8 mouse cellular contexts compared by ENCODE assay signal in the genomic region with DNA sequence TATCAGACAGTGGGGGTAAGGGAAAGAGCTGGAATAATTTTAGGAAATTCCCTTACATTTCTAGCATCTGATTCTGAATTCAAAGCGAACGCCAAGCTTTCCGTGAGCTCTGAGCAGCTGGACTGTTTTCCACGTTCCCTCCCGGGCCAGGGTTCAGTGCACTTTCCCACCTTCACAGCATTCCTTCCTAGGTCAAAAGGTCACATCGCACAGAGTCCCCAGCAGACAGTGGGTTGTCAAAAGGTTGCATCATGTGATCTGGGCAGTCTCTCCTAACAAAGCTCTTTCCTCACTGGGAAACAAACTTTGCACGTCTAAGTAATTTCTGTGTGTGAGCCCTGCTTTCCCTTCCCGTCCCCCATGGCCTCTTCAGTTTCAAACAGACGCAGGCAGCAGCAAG. TPM values are rescaled to one million over a fixed set of nuclear protein-coding genes. Genes with fewer than 3 reads are reported as not detected.
DNase-seq lines count a peak whose midpoint lies in the region; ATAC-seq and TF ChIP-seq lines count a peak whose summit lies in the region.

No protein-coding gene starts in this region.

- H3K9ac ChIP-seq in kidney, embryonic 14.5 days (ENCODE audit: low read depth, low read length) = no peak overlapping the region

- H3K4me2 ChIP-seq in kidney, embryonic 14.5 days (replicated peaks; ENCODE audit: low read depth, low read length) = peak overlapping the region; percentile 27; the same call in 1 of the 2 replicates

- no peaks in the 10 kb centered on the region for H3K9me3 ChIP-seq in kidney, embryonic 14.5 days (ENCODE audit: control insufficient read depth, low read length)

- no peaks in the 10 kb centered on the region for H3K27me3 ChIP-seq in kidney, embryonic 14.5 days (ENCODE audit: control insufficient read depth, insufficient read depth, low read length)

- H3K4me3 ChIP-seq in embryonic fibroblast, embryonic 13.5 days (ENCODE audit: insufficient read depth, low read length) = no peak overlapping the region
- H3K4me3 ChIP-seq in kidney, embryonic 14.5 days (ENCODE audit: low read length) = no peak overlapping the region

- H3K27ac ChIP-seq in embryonic fibroblast, embryonic 13.5 days (ENCODE audit: insufficient read depth, low read length) = peak overlapping the region; percentile 42
- peak overlapping the region; percentile 77; the same call in 1 of the 2 replicates for H3K27ac ChIP-seq in kidney, embryonic 14.5 days (ENCODE audit: low read depth, low read length)

- 6% methylated on average over 9 of the region's 9 CpGs for WGBS in kidney, embryonic 14.5 days

- peaks cover 48% of the 10 kb centered on the region for H3K36me3 ChIP-seq in kidney, embryonic 14.5 days (ENCODE audit: control insufficient read depth, insufficient read depth, low read length)

- peak; percentile 63 for ATAC-seq in kidney, embryonic 14.5 days (ENCODE audit: low FRiP score, low TSS enrichment)
- no peak for ATAC-seq in frontal cortex, adult (ENCODE audit: low TSS enrichment)
- no peak for ATAC-seq in granulocyte monocyte progenitor cell, adult 5-6 weeks (replicated peaks; ENCODE audit: poor library complexity, severe bottlenecking)

- TF ChIP-seq POLR2A in embryonic fibroblast, embryonic 13.5 days (IDR thresholded peaks at IDR 0.05; ENCODE audit: low read depth, low read length) = no peak

- peak; percentile 86 for DNase-seq in ES-CJ7 (ENCODE audit: low read depth, low spot score)
- peak; percentile 81 for DNase-seq in mesoderm, embryonic 11.5 days (ENCODE audit: low read depth, low spot score)
- DNase-seq in urinary bladder, postnatal 25 days (ENCODE audit: low spot score) = no peak
- DNase-seq in cerebellum, adult 9-11 months = no peak

- H3K4me1 ChIP-seq in embryonic fibroblast, embryonic 13.5 days (ENCODE audit: control insufficient read depth, insufficient read depth, low read length) = peaks cover 13% of the 10 kb centered on the region
- peaks cover 43% of the 10 kb centered on the region for H3K4me1 ChIP-seq in kidney, embryonic 14.5 days (ENCODE audit: control insufficient read depth, insufficient read depth, low read length)

- no peak for TF ChIP-seq CTCF in embryonic fibroblast, embryonic 13.5 days (IDR thresholded peaks at IDR 0.05; ENCODE audit: borderline replicate concordance, insufficient read depth, low read length)

RNA-seq across cellular contexts. Expression of a gene that starts 44.6 kb away (rescaled TPM):
- 46.7 and 65.5 TPM in 2 replicates for polyA plus RNA-seq in embryonic fibroblast, embryonic 13.5 days (2011; ENCODE audit: insufficient read length, low read depth, missing spikeins)
- polyA plus RNA-seq in kidney, embryonic 14.5 days (2014; fragmentation: Nextera tagmentation; extraction: Ambion mirVana) = 111 and 112 TPM in 2 replicates
- not detected in 2 replicates for total RNA-seq in granulocyte monocyte progenitor cell, adult 5-6 weeks (2014; fragmentation: Nextera tagmentation)
- total RNA-seq in granulocyte monocyte progenitor cell, adult 5-6 weeks (2017) = not detected in 2 replicates

Comparison
In these comparisons a context has a peak if more than half of its experiments do, and no peak if none do; other contexts are left out.
1. DNase-seq: peak in ES-CJ7 (single experiment) and mesoderm, embryonic 11.5 days (single experiment); none in urinary bladder, postnatal 25 days (single experiment) and cerebellum, adult 9-11 months (single experiment).